ENCODE assay signal across 24 mouse cellular contexts in the genomic region with DNA sequence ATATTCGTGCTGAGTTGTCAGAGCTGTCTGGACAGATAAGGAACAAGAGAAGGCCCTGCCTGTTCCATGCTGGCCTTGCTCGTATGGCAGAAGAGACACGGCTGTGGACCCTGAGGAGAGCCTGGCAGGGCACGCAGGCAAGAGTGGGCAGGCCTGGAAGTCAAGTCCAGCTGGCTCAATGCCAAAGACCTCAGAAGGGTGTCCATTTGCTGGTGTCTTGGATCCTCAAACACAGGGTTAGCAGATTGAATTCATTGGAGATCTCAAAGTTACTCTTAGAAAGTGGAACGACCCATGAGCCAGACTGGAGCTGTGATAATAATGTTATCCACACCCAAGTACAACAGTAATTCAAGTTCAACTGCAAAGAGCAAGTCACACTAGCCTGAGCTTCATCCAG.
DNase-seq lines count a peak whose midpoint lies in the region; ATAC-seq lines count a peak whose summit lies in the region.
"Had no signal": no experiment of that assay in that cellular context is flagged by ENCODE, and none has a peak within 500 bp of the region (broad histone marks: within the 10 kb centered on the region; RNA-seq: fewer than 3 reads in every experiment).

No protein-coding gene starts in this region.

- H3K27me3 ChIP-seq in liver, embryonic 12.5 days (replicated peaks), result no peaks in the 10 kb centered on the region
- H3K27me3 ChIP-seq: intestine, embryonic 15.5 days; midbrain, embryonic 15.5 days; neural tube, embryonic 12.5 days had no signal

- no peak overlapping the region for H3K27ac ChIP-seq in liver, embryonic 12.5 days
- H3K27ac ChIP-seq: gastrocnemius, adult 2 months; hindbrain, embryonic 10.5 days; intestine, embryonic 15.5 days; limb, embryonic 12.5 days; midbrain, embryonic 10.5 days; midbrain, embryonic 15.5 days; neural tube, embryonic 12.5 days had no signal

- WGBS in liver, embryonic 12.5 days (ENCODE audit: insufficient replicate concordance), result 53% methylated on average over 5 of the region's 5 CpGs

- peak; percentile 35 to 42 for DNase-seq in cerebellum, adult 18-20 months
- DNase-seq in lung, postnatal 10 days, result peak; percentile 7
- no peak for DNase-seq in lung, postnatal 36 days
- DNase-seq in cerebellum, postnatal 10 days, result peak; percentile 81 to 89
- no peak for DNase-seq in embryo, embryonic 9.5 days (ENCODE audit: extremely low spot score)
- DNase-seq: adrenal gland, adult 8-10 months; gastrocnemius, adult 2 months; heart, postnatal 14 days; kidney, adult 2 months; right cerebral cortex, postnatal 4 days; thymus, postnatal 4 days had no signal

- no peak overlapping the region for H3K9ac ChIP-seq in liver, embryonic 12.5 days
- H3K9ac ChIP-seq: intestine, embryonic 15.5 days; limb, embryonic 12.5 days; midbrain, embryonic 15.5 days; neural tube, embryonic 12.5 days had no signal

- H3K36me3 ChIP-seq in liver, embryonic 12.5 days, result no peaks in the 10 kb centered on the region
- H3K36me3 ChIP-seq: G1E; hindbrain, embryonic 10.5 days; intestine, embryonic 15.5 days; limb, embryonic 12.5 days; midbrain, embryonic 10.5 days; midbrain, embryonic 15.5 days; neural tube, embryonic 12.5 days had no signal

- no peak overlapping the region for H3K4me2 ChIP-seq in liver, embryonic 12.5 days
- H3K4me2 ChIP-seq: intestine, embryonic 15.5 days; limb, embryonic 12.5 days; midbrain, embryonic 15.5 days; neural tube, embryonic 12.5 days had no signal

- no peak for ATAC-seq in cerebellum, adult (ENCODE audit: insufficient number of reproducible peaks, low FRiP score, low TSS enrichment)
- no peak for ATAC-seq in liver, embryonic 12.5 days
- ATAC-seq: forebrain, embryonic 16.5 days; hindbrain, embryonic 16.5 days; intestine, embryonic 15.5 days had no signal

- H3K4me1 ChIP-seq in liver, embryonic 12.5 days, result no peaks in the 10 kb centered on the region
- H3K4me1 ChIP-seq: intestine, embryonic 15.5 days had no signal

- no peaks in the 10 kb centered on the region for H3K9me3 ChIP-seq in liver, embryonic 12.5 days (replicated peaks)
- H3K9me3 ChIP-seq: hindbrain, embryonic 10.5 days; intestine, embryonic 15.5 days; limb, embryonic 12.5 days; midbrain, embryonic 10.5 days; midbrain, embryonic 15.5 days; neural tube, embryonic 12.5 days had no signal

- no peak overlapping the region for H3K4me3 ChIP-seq in liver, embryonic 12.5 days
- H3K4me3 ChIP-seq: erythroblast, embryonic 14.5 days; gastrocnemius, adult 2 months; hindbrain, embryonic 10.5 days; intestine, embryonic 15.5 days; limb, embryonic 12.5 days; midbrain, embryonic 10.5 days; midbrain, embryonic 15.5 days; myocyte; neural tube, embryonic 12.5 days had no signal

Comparison
In these comparisons a context has a peak if more than half of its experiments do, and no peak if none do; other contexts are left out.
1. DNase-seq: peak in cerebellum, adult 18-20 months (2 of 2), lung, postnatal 10 days (single experiment) and cerebellum, postnatal 10 days (2 of 2); none in lung, postnatal 36 days (single experiment) and embryo, embryonic 9.5 days (single experiment).